Mouse (Mus musculus) cerebellum, postnatal 36 days (tissue): ENCODE data around the gene Muc3.

Source experiments
- DNase-seq, 2 experiments: peaks; one replicate each; pipeline ENCODE4 v3.0.0; 2021 to 2022; ENCODE audit warnings: mixed read lengths in 2 of 2

Gene Muc3

GRCm38 (mm10) chr5:137090870-137091269 lies 58.3 kb downstream of the Muc3 start:
- no peak for DNase-seq

GRCm38 (mm10) chr5:137087410-137087809 lies 61.7 kb downstream of the Muc3 start:
- DNase-seq, result no peak

- DNase-seq, result no peak
Observed at GRCm38 (mm10) chr5:137085731-137086130, 63.4 kb downstream of the Muc3 start.

GRCm38 (mm10) chr5:137085021-137085420 lies 64.1 kb downstream of the Muc3 start:
- no peak for DNase-seq
